Mouse (Mus musculus): ENCODE data around the gene Slc16a11. TPM values are rescaled to one million over a fixed set of nuclear protein-coding genes. Genes with fewer than 3 reads are reported as not detected.
A peak's percentile ranks its signal among the peaks of the same experiment; 100 is the strongest.
"Not testable (repeated sequence)": the region's sequence is repeated elsewhere in the genome, so short reads cannot be mapped to it uniquely, and the experiment has no call there.

Slc16a11 gene
- 17.4 TPM for polyA plus RNA-seq (2012; fragmentation: generic; extraction: Trizol)

DNA sequence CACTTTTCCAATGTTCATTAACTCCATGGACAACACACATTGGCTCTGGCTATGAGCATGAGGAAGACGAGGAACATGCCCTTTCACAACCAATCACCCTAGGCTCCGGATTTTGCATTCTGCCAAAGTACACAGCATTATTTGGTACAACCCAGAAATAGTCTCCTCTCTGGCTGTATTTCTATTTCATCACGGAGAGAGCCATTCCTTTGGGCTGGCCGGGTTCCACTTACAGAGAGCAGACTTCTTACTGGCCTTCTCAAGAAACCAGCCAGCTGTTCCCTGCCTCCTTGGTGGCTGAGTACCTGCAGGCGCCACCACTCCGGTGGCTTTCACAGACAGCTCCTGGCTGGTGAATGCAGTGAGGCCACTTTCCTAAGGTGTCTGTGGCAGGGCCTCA is at the start of gene Slc16a11:
Gene Slc16a11 (plus strand): TSS at position 330 of the 400 bp plus-strand sequence.
- no peak for TF ChIP-seq TCF12 (IDR thresholded peaks at IDR 0.05; ENCODE audit: insufficient read depth, poor library complexity, severe bottlenecking)
- no peak for TF ChIP-seq SRF (IDR thresholded peaks at IDR 0.05; ENCODE audit: control insufficient read depth, insufficient read length, low read depth)
- no peak for TF ChIP-seq MYOD1 (IDR thresholded peaks at IDR 0.05; ENCODE audit: control insufficient read depth in 1 of 3, insufficient read length in 2 of 3, low read depth in 2 of 3)
- no peak for TF ChIP-seq USF1 (IDR thresholded peaks at IDR 0.05; ENCODE audit: low read depth)
- no peak for TF ChIP-seq REST (IDR thresholded peaks at IDR 0.05; ENCODE audit: insufficient read depth, insufficient read length)
- TF ChIP-seq MYOG (IDR thresholded peaks at IDR 0.05; ENCODE audit: control insufficient read depth in 1 of 3, insufficient read depth in 1 of 3, insufficient read length in 2 of 3, low read depth in 2 of 3), result no peak
- TF ChIP-seq CEBPB (IDR thresholded peaks at IDR 0.05; ENCODE audit: insufficient read depth, poor library complexity, severe bottlenecking), result no peak
- TF ChIP-seq MAX (IDR thresholded peaks at IDR 0.05; ENCODE audit: low read depth), result no peak
- TF ChIP-seq E2F4 (IDR thresholded peaks at IDR 0.05; ENCODE audit: insufficient read depth), result no peak
- no peak for TF ChIP-seq POLR2AphosphoS2 (IDR thresholded peaks at IDR 0.05; ENCODE audit: insufficient read length, low read depth)
- TF ChIP-seq POLR2A (IDR thresholded peaks at IDR 0.05; ENCODE audit: insufficient read length, low read depth), result no peak
- Histone ChIP-seq H3ac (ENCODE audit: control insufficient read depth, insufficient read length) (no peak within 1 kb of the TSS), H3K79me2 (ENCODE audit: control insufficient read depth, insufficient read depth) (no peaks in the 10 kb centered on the region), H3K36me3 (ENCODE audit: control insufficient read depth, insufficient read depth) (no peaks in the 10 kb centered on the region), H3K4me3 (peak within 1 kb of the TSS; percentile 30), H3K27me3 (ENCODE audit: control insufficient read depth, insufficient read depth, insufficient read length) (no peaks in the 10 kb centered on the region), H3K4me2 (ENCODE audit: low read depth) (peak within 1 kb of the TSS; percentile 92)

DNA sequence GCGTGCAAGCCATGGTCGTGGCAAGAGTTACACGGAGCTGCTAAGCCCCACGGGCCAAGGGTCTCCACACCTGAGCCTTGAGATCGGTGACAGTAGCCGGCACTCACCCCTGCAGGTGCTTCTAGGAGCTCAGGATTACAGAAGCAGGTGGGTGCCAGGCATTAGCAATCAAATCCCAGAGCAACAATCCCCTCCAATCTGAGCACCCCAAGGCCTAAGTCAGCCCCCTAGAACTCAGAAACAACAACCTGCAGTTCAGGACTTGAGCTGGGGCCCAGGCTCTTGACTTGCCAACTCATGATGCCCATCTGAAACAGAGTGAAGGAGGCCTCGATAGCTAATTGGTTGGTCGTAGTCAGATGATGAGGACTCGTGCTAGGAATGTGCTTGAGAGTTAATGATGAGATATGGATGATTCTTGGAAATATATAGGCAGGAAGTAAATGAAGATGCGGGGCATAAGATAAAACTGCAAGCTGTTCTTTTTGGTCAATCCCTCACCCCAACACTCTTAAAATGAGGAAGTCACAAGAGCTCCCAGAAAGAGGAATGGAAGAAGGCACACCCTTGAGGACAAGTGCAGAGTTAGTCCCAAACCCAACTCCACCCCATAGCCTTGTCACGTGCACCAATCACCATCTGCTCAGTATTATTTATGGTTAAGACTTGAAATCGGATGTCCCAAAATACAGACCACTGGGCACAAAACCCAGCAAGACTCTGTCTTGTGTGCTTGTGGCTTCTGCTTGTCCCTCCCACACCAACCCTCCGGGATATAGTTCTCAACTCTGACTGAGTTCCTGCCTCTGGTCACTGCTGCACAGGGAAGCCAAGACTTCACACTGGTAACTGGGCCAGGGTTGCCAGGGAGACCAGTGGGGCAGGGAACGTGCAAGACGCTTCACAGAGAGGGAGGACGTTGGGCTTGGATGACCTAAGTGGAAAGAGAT is 46.3 kb upstream of the Slc16a11 start:
- no peak overlapping the region for H3K4me3 ChIP-seq
- no peak for TF ChIP-seq POLR2AphosphoS2 (IDR thresholded peaks at IDR 0.05; ENCODE audit: insufficient read length, low read depth)
- no peak for TF ChIP-seq E2F4 (IDR thresholded peaks at IDR 0.05; ENCODE audit: insufficient read depth)
- TF ChIP-seq MAX (IDR thresholded peaks at IDR 0.05; ENCODE audit: low read depth), result no peak
- no peak for TF ChIP-seq CEBPB (IDR thresholded peaks at IDR 0.05; ENCODE audit: insufficient read depth, poor library complexity, severe bottlenecking)
- no peak for TF ChIP-seq USF1 (IDR thresholded peaks at IDR 0.05; ENCODE audit: low read depth)
- no peak for TF ChIP-seq MYOG (IDR thresholded peaks at IDR 0.05; ENCODE audit: control insufficient read depth in 1 of 3, insufficient read depth in 1 of 3, insufficient read length in 2 of 3, low read depth in 2 of 3)
- no peak for TF ChIP-seq TCF12 (IDR thresholded peaks at IDR 0.05; ENCODE audit: insufficient read depth, poor library complexity, severe bottlenecking)
- TF ChIP-seq TCF3 (IDR thresholded peaks at IDR 0.05; ENCODE audit: insufficient read length, low read depth), result no peak
- TF ChIP-seq MYOD1 (IDR thresholded peaks at IDR 0.05; ENCODE audit: control insufficient read depth in 1 of 3, insufficient read length in 2 of 3, low read depth in 2 of 3), result no peak
- TF ChIP-seq REST (IDR thresholded peaks at IDR 0.05; ENCODE audit: insufficient read depth, insufficient read length), result no peak
- no peaks in the 10 kb centered on the region for H3K27me3 ChIP-seq (ENCODE audit: control insufficient read depth, insufficient read depth, insufficient read length)
- H3ac ChIP-seq (ENCODE audit: control insufficient read depth, insufficient read length), result no peak overlapping the region
- H3K79me2 ChIP-seq (ENCODE audit: control insufficient read depth, insufficient read depth), result no peaks in the 10 kb centered on the region
- H3K4me2 ChIP-seq (ENCODE audit: low read depth), result no peak overlapping the region
- no peaks in the 10 kb centered on the region for H3K36me3 ChIP-seq (ENCODE audit: control insufficient read depth, insufficient read depth)

DNA sequence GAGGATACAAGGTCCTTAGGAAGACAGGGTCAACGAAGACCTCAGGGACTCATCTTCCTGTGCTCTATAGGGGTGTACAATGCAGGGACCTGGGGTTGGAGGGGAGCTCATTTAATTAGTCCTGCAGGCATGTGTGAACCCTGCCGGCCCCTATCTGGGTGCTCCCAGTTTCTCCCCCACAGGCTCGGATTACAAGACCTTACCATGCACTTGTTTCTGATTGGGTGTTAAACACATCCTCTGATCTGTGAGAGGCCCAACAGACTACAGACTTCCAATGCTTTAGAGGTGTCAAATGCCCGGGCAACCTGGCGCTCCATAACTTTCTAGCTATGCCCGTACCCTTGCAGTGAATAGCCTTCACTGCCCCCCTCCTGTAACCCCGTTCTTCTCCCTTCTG is 44.4 kb upstream of the Slc16a11 start:
- Histone ChIP-seq H3K79me2 (ENCODE audit: control insufficient read depth, insufficient read depth) (no peaks in the 10 kb centered on the region), H3K36me3 (ENCODE audit: control insufficient read depth, insufficient read depth) (no peaks in the 10 kb centered on the region), H3K4me2 (ENCODE audit: low read depth) (no peak overlapping the region), H3K4me3 (no peak overlapping the region), H3ac (ENCODE audit: control insufficient read depth, insufficient read length) (no peak overlapping the region), H3K27me3 (ENCODE audit: control insufficient read depth, insufficient read depth, insufficient read length) (no peaks in the 10 kb centered on the region)
- no peak for TF ChIP-seq TCF3 (IDR thresholded peaks at IDR 0.05; ENCODE audit: insufficient read length, low read depth)
- TF ChIP-seq E2F4 (IDR thresholded peaks at IDR 0.05; ENCODE audit: insufficient read depth), result no peak
- no peak for TF ChIP-seq POLR2AphosphoS2 (IDR thresholded peaks at IDR 0.05; ENCODE audit: insufficient read length, low read depth)
- TF ChIP-seq MYOD1 (IDR thresholded peaks at IDR 0.05; ENCODE audit: control insufficient read depth in 1 of 3, insufficient read length in 2 of 3, low read depth in 2 of 3), result no peak
- TF ChIP-seq MAX (IDR thresholded peaks at IDR 0.05; ENCODE audit: low read depth), result no peak
- TF ChIP-seq MYOG (IDR thresholded peaks at IDR 0.05; ENCODE audit: control insufficient read depth in 1 of 3, insufficient read depth in 1 of 3, insufficient read length in 2 of 3, low read depth in 2 of 3), result no peak
- TF ChIP-seq USF1 (IDR thresholded peaks at IDR 0.05; ENCODE audit: low read depth), result no peak
- no peak for TF ChIP-seq POLR2A (IDR thresholded peaks at IDR 0.05; ENCODE audit: insufficient read length, low read depth)
- no peak for TF ChIP-seq CEBPB (IDR thresholded peaks at IDR 0.05; ENCODE audit: insufficient read depth, poor library complexity, severe bottlenecking)
- TF ChIP-seq TCF12 (IDR thresholded peaks at IDR 0.05; ENCODE audit: insufficient read depth, poor library complexity, severe bottlenecking), result no peak

DNA sequence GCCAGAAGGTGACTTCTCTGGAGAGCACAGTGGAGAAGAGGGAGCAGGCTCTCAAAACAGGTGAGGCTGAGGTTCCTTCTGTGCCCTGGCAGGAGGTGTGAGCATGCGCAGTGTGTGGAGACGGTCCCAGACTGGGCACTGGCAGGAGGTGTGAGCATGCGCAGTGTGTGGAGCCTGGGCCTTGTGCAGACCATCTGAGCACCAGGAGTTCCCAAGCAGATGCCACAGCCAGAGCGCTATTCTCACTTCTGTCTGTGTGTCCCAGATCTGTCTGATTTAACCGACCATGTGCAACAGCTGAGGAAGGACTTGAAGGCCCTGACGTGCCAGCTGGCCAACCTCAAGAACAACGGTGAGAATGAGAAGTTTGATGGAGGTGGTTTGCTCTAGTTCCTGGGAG is 43.1 kb upstream of the Slc16a11 start:
- not testable (repeated sequence) for H3K4me2 ChIP-seq (ENCODE audit: low read depth); H3ac ChIP-seq (ENCODE audit: control insufficient read depth, insufficient read length); H3K79me2 ChIP-seq (ENCODE audit: control insufficient read depth, insufficient read depth); H3K36me3 ChIP-seq (ENCODE audit: control insufficient read depth, insufficient read depth); H3K4me3 ChIP-seq; H3K27me3 ChIP-seq (ENCODE audit: control insufficient read depth, insufficient read depth, insufficient read length)

DNA sequence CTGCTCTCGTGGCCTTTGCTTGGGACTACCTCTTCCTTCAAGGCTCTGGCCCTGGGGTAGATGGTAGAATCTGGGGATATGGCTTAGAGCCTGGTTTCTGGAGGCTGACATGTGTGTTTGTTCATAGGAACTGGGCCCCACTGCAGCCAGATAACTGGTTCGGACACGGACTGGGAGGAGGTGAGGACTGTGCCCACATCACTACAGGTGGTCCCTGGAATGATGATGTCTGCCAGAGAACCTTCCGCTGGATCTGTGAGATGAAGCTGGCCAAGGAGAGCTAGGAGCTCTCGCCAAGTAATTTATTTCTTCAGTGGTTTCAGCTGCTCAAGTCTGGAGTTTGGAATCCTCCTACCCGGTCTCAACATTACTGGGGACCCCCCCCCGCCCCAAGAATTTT is 42.3 kb upstream of the Slc16a11 start:
- no peak overlapping the region for H3ac ChIP-seq (ENCODE audit: control insufficient read depth, insufficient read length)
- TF ChIP-seq MYOG (IDR thresholded peaks at IDR 0.05; ENCODE audit: control insufficient read depth in 1 of 3, insufficient read depth in 1 of 3, insufficient read length in 2 of 3, low read depth in 2 of 3) (no peak), TCF3 (IDR thresholded peaks at IDR 0.05; ENCODE audit: insufficient read length, low read depth) (no peak), REST (IDR thresholded peaks at IDR 0.05; ENCODE audit: insufficient read depth, insufficient read length) (no peak), MYOD1 (IDR thresholded peaks at IDR 0.05; ENCODE audit: control insufficient read depth in 1 of 3, insufficient read length in 2 of 3, low read depth in 2 of 3) (no peak), CEBPB (IDR thresholded peaks at IDR 0.05; ENCODE audit: insufficient read depth, poor library complexity, severe bottlenecking) (no peak), E2F4 (IDR thresholded peaks at IDR 0.05; ENCODE audit: insufficient read depth) (no peak), MAX (IDR thresholded peaks at IDR 0.05; ENCODE audit: low read depth) (no peak), SRF (IDR thresholded peaks at IDR 0.05; ENCODE audit: control insufficient read depth, insufficient read length, low read depth) (no peak)
- H3K36me3 ChIP-seq (ENCODE audit: control insufficient read depth, insufficient read depth), result no peaks in the 10 kb centered on the region
- no peak overlapping the region for H3K4me2 ChIP-seq (ENCODE audit: low read depth)
- no peaks in the 10 kb centered on the region for H3K79me2 ChIP-seq (ENCODE audit: control insufficient read depth, insufficient read depth)
- no peak overlapping the region for H3K4me3 ChIP-seq
- no peaks in the 10 kb centered on the region for H3K27me3 ChIP-seq (ENCODE audit: control insufficient read depth, insufficient read depth, insufficient read length)
